Mouse (Mus musculus) forebrain, embryonic 15.5 days (tissue): ENCODE measurements around the gene Pcnx. TPM values are rescaled to one million over a fixed set of nuclear protein-coding genes. Genes with fewer than 3 reads are reported as not detected.

Experiments
- ATAC-seq: fragments of 200-750 bp; cut with Nextera tagmentation; replicated peaks from 2 replicates; pipeline ENCODE4 v1.8.0; 2017; ENCODE audit warnings: mild to moderate bottlenecking, moderate TSS enrichment, moderate library complexity
- H3K27ac ChIP-seq: fragments of 300-500 bp; sonication (generic); replicated peaks from 2 replicates; pipeline ENCODE4 v1.5.1; 2015; ENCODE audit warnings: mild to moderate bottlenecking, inconsistent platforms
- H3K27me3 ChIP-seq: fragments of 300-500 bp; sonication (generic); 2 replicates; pipeline ENCODE4 v1.6.1; 2015; ENCODE audit warnings: inconsistent platforms
- H3K36me3 ChIP-seq: fragments of 300-500 bp; sonication (generic); 2 replicates; pipeline ENCODE4 v1.6.1; 2015; ENCODE audit warnings: mild to moderate bottlenecking, inconsistent platforms
- H3K4me1 ChIP-seq: fragments of 300-500 bp; sonication (generic); 2 replicates; pipeline ENCODE4 v1.6.1; 2015; ENCODE audit warnings: inconsistent platforms
- H3K4me2 ChIP-seq: fragments of 300-500 bp; sonication (generic); replicated peaks from 2 replicates; pipeline ENCODE4 v1.6.1; 2015; ENCODE audit warnings: mild to moderate bottlenecking, inconsistent platforms
- H3K4me3 ChIP-seq: fragments of 300-500 bp; sonication (generic); 2 replicates; pipeline ENCODE4 v1.5.1; 2015; ENCODE audit warnings: mild to moderate bottlenecking, inconsistent platforms
- H3K9ac ChIP-seq: fragments of 300-500 bp; sonication (generic); replicated peaks from 2 replicates; pipeline ENCODE4 v1.6.1; 2015; ENCODE audit warnings: mild to moderate bottlenecking, inconsistent platforms
- H3K9me3 ChIP-seq: fragments of 300-500 bp; sonication (generic); 2 replicates; pipeline ENCODE4 v1.6.1; 2016; ENCODE audit warnings: inconsistent platforms
- WGBS: fragments of 180-500 bp; shearing (Covaris S2); methylation state at CpG from one replicate; pipeline ENCODE4 v1.1.7; 2015; ENCODE audit warnings: mixed read lengths; 5-methylcytosine and 5-hydroxymethylcytosine counted together
- polyA plus RNA-seq: library from polyadenylated mRNA; unstranded; fragments of >200 nt; fragmentation: Nextera tagmentation; extraction: Ambion mirVana; gene quantifications from 2 replicates; pipeline ENCODE4 v1.2.1, GENCODE M21; 2015

Pcnx gene
- polyA plus RNA-seq, 1 experiment from 2014 or later = 14.2 TPM

- Histone ChIP-seq H3K27ac (no peak overlapping the region), H3K4me1 (0 out of 2 replicates have a peak, but pooled peaks cover 5% of the 10 kb centered on the region), H3K27me3 (no peaks in the 10 kb centered on the region), H3K36me3 (0 out of 2 replicates have a peak, but pooled peaks cover 13% of the 10 kb centered on the region), H3K4me2 (no peak overlapping the region), H3K4me3 (no peak overlapping the region), H3K9ac (no peak overlapping the region), H3K9me3 (no peaks in the 10 kb centered on the region)
- ATAC-seq = no peak
- WGBS = 96% methylated on average over 5 of the region's 5 CpGs
Measured at GRCm38 (mm10) chr12:81934510-81934909, 74.7 kb downstream of the Pcnx start.

- no peak overlapping the region for H3K4me2 ChIP-seq
- WGBS = 55% methylated on average over 4 of the region's 4 CpGs
Measured at GRCm38 (mm10) chr12:81936066-81936465, 76.2 kb downstream of the Pcnx start.

GRCm38 (mm10) chr12:81941191-81941590 is 81.4 kb downstream of the Pcnx start:
- no peaks in the 10 kb centered on the region for H3K9me3 ChIP-seq
- no peak for ATAC-seq

More at GRCm38 (mm10) chr12:81936066-81936465, 76.2 kb downstream of the Pcnx start:
- H3K36me3 ChIP-seq = 0 out of 2 replicates have a peak, but pooled peaks cover 13% of the 10 kb centered on the region
- ATAC-seq = no peak
- no peaks in the 10 kb centered on the region for H3K9me3 ChIP-seq
- 0 out of 2 replicates have a peak, but pooled peaks cover 5% of the 10 kb centered on the region for H3K4me1 ChIP-seq
- H3K27ac ChIP-seq = no peak overlapping the region
- no peaks in the 10 kb centered on the region for H3K27me3 ChIP-seq
- H3K4me3 ChIP-seq = no peak overlapping the region
- H3K9ac ChIP-seq = no peak overlapping the region

GRCm38 (mm10) chr12:81943331-81944062 is 83.7 kb downstream of the Pcnx start:
- Histone ChIP-seq H3K27ac (no peak overlapping the region), H3K4me1 (no peaks in the 10 kb centered on the region), H3K4me3 (no peak overlapping the region), H3K4me2 (no peak overlapping the region), H3K36me3 (peaks cover 3% of the 10 kb centered on the region; the same call in 1 of the 2 replicates), H3K9ac (no peak overlapping the region), H3K9me3 (no peaks in the 10 kb centered on the region), H3K27me3 (no peaks in the 10 kb centered on the region)
- 84% methylated on average over 12 of the region's 12 CpGs for WGBS
- ATAC-seq = no peak

More at GRCm38 (mm10) chr12:81941191-81941590, 81.4 kb downstream of the Pcnx start:
- Histone ChIP-seq H3K9ac (no peak overlapping the region), H3K4me1 (no peaks in the 10 kb centered on the region), H3K27ac (no peak overlapping the region), H3K27me3 (no peaks in the 10 kb centered on the region), H3K4me3 (no peak overlapping the region), H3K4me2 (no peak overlapping the region), H3K36me3 (no peaks in the 10 kb centered on the region)
- 89% methylated on average over 9 of the region's 9 CpGs for WGBS

GRCm38 (mm10) chr12:81949026-81949425 is 89.2 kb downstream of the Pcnx start:
- Histone ChIP-seq H3K4me3 (no peak overlapping the region), H3K4me2 (no peak overlapping the region), H3K27me3 (no peaks in the 10 kb centered on the region), H3K36me3 (peaks cover 17% of the 10 kb centered on the region), H3K9me3 (no peaks in the 10 kb centered on the region), H3K4me1 (no peaks in the 10 kb centered on the region), H3K27ac (no peak overlapping the region), H3K9ac (no peak overlapping the region)
- no peak for ATAC-seq
- WGBS = 89% methylated on average over 6 of the region's 6 CpGs

- no peak overlapping the region for H3K4me3 ChIP-seq
- H3K9ac ChIP-seq = no peak overlapping the region
- H3K36me3 ChIP-seq = peaks cover 21% of the 10 kb centered on the region
- no peak overlapping the region for H3K27ac ChIP-seq
- H3K27me3 ChIP-seq = no peaks in the 10 kb centered on the region
- ATAC-seq = no peak
- no peaks in the 10 kb centered on the region for H3K4me1 ChIP-seq
- WGBS = 98% methylated on average over 2 of the region's 2 CpGs
- no peak overlapping the region for H3K4me2 ChIP-seq
- no peaks in the 10 kb centered on the region for H3K9me3 ChIP-seq
Measured at GRCm38 (mm10) chr12:81950016-81950415, 90.2 kb downstream of the Pcnx start.

- Histone ChIP-seq H3K4me1 (no peaks in the 10 kb centered on the region), H3K27ac (no peak overlapping the region), H3K27me3 (no peaks in the 10 kb centered on the region), H3K9ac (no peak overlapping the region), H3K9me3 (no peaks in the 10 kb centered on the region), H3K4me2 (no peak overlapping the region), H3K36me3 (peaks cover 10% of the 10 kb centered on the region; the same call in 1 of the 2 replicates), H3K4me3 (no peak overlapping the region)
- no peak for ATAC-seq
- 81% methylated on average over 4 of the region's 4 CpGs for WGBS
Measured at GRCm38 (mm10) chr12:81958351-81958750, 98.5 kb downstream of the Pcnx start.

GRCm38 (mm10) chr12:81965416-81965815 is 105.6 kb downstream of the Pcnx start:
- H3K4me1 ChIP-seq = no peaks in the 10 kb centered on the region
- H3K9ac ChIP-seq = no peak overlapping the region
- no peak overlapping the region for H3K27ac ChIP-seq
- no peaks in the 10 kb centered on the region for H3K9me3 ChIP-seq
- no peaks in the 10 kb centered on the region for H3K27me3 ChIP-seq
- no peak for ATAC-seq
- peaks cover 33% of the 10 kb centered on the region for H3K36me3 ChIP-seq
- 97% methylated on average over 2 of the region's 2 CpGs for WGBS
- H3K4me3 ChIP-seq = no peak overlapping the region
- H3K4me2 ChIP-seq = no peak overlapping the region

GRCm38 (mm10) chr12:81971042-81971883 is 111.4 kb downstream of the Pcnx start:
- peaks cover 56% of the 10 kb centered on the region for H3K36me3 ChIP-seq
- H3K4me2 ChIP-seq = no peak overlapping the region
- no peak overlapping the region for H3K4me3 ChIP-seq
- H3K9ac ChIP-seq = no peak overlapping the region
- no peaks in the 10 kb centered on the region for H3K4me1 ChIP-seq
- no peak overlapping the region for H3K27ac ChIP-seq
- H3K27me3 ChIP-seq = no peaks in the 10 kb centered on the region
- no peak for ATAC-seq
- 88% methylated on average over 19 of the region's 19 CpGs for WGBS
- no peaks in the 10 kb centered on the region for H3K9me3 ChIP-seq

- H3K27ac ChIP-seq = no peak overlapping the region
- no peaks in the 10 kb centered on the region for H3K9me3 ChIP-seq
- no peaks in the 10 kb centered on the region for H3K27me3 ChIP-seq
- no peak overlapping the region for H3K9ac ChIP-seq
- peaks cover 61% of the 10 kb centered on the region for H3K36me3 ChIP-seq
- no peak for ATAC-seq
- no peaks in the 10 kb centered on the region for H3K4me1 ChIP-seq
- no peak overlapping the region for H3K4me3 ChIP-seq
- 52% methylated on average over 8 of the region's 8 CpGs for WGBS
- no peak overlapping the region for H3K4me2 ChIP-seq
Measured at GRCm38 (mm10) chr12:81971884-81972362, 112.1 kb downstream of the Pcnx start.

- ATAC-seq = no peak
- 53% methylated on average over 2 of the region's 2 CpGs for WGBS
- peaks cover 68% of the 10 kb centered on the region for H3K36me3 ChIP-seq
Measured at GRCm38 (mm10) chr12:81974806-81975205, 115.0 kb downstream of the Pcnx start.

GRCm38 (mm10) chr12:81977346-81977745 is 117.5 kb downstream of the Pcnx start:
- Histone ChIP-seq H3K9me3 (no peaks in the 10 kb centered on the region), H3K9ac (no peak overlapping the region), H3K36me3 (peaks cover 82% of the 10 kb centered on the region), H3K27me3 (no peaks in the 10 kb centered on the region), H3K27ac (no peak overlapping the region), H3K4me3 (no peak overlapping the region), H3K4me1 (no peaks in the 10 kb centered on the region), H3K4me2 (no peak overlapping the region)
- WGBS = 80% methylated on average over 4 of the region's 4 CpGs
- no peak for ATAC-seq

More at GRCm38 (mm10) chr12:81974806-81975205, 115.0 kb downstream of the Pcnx start:
- Histone ChIP-seq H3K4me2 (no peak overlapping the region), H3K27ac (no peak overlapping the region), H3K27me3 (no peaks in the 10 kb centered on the region), H3K4me3 (no peak overlapping the region), H3K4me1 (no peaks in the 10 kb centered on the region), H3K9me3 (no peaks in the 10 kb centered on the region), H3K9ac (no peak overlapping the region)
